Mouse (Mus musculus) liver, embryonic 14.5 days (tissue): ENCODE measurements around the gene Zfp629.

ENCODE experiments used
- CTCF ChIP-seq: IDR thresholded peaks from 2 replicates; pipeline ENCODE4 v1.5.1; 2016; ENCODE audit warnings: antibody characterized with exemption, low read depth, control low read depth
- EP300 ChIP-seq: IDR thresholded peaks from 2 replicates; pipeline ENCODE4 v1.6.1; 2016; ENCODE audit warnings: antibody characterized with exemption, low read depth

- TF ChIP-seq CTCF: no peak
- TF ChIP-seq EP300: no peak
Measured at GRCm38 (mm10) chr7:127642254-127642653, 26.7 kb upstream of the Zfp629 start.
